Mouse (Mus musculus) B cell, adult (primary cell): ENCODE results near the gene 5730596B20Rik. TPM values are rescaled to one million over a fixed set of nuclear protein-coding genes. Genes with fewer than 3 reads are reported as not detected.

ENCODE experiments used
- total RNA-seq: library from RNA; stranded (reverse); gene quantifications from 4 replicates; pipeline ENCODE4 v1.2.4, GENCODE M21; 2023; ENCODE audit not compliant: inconsistent age

The 5730596B20Rik gene
- not detected in 4 replicates for total RNA-seq

GRCm38 (mm10) chr6:52177061-52177735 lies at the start of gene 5730596B20Rik:
Gene 5730596B20Rik (plus strand): TSS chr6:52177498.

DNA sequence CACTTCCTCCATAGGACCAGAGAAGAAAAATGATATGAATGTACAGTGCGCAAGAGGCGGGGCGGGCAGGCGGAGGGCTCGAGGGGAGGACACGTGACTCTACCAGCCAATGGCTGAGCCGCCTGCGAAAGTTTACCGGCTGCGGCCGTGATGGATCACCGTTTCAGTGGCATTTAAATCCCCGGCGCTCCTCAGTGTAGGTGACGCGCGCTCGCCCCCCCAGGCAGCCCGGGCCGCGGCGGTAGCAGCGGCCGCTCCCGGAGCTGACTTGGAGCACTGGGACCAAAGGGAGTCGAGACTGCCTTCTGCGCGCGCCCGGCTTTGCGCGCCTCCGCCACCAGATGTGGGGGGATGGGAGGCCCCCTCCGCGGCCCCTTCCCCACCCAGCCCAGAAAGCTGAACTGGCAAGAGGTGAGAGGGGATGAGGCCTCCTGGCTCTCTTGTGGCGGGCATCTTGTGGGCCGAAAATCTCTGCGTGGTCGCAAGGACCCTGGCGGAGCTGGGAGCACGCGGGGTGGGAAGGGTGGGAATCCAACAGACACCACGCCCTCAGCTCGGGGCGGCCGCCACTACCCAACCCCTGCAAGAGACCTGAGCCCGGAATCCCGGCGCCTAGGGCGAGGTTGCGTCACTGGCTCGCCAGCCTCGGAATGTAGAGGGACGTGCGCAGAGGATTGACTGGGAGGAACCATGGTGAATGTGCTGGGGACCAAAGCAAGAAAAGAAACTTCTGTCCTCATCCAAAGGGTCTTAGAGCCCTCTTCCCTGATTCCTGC lies 18.8 kb upstream of the 5730596B20Rik start, which contains the start of gene Hoxa1:
Gene Hoxa1, minus strand, starts transcription at position 42 of the 776 bp plus-strand sequence.

GRCm38 (mm10) chr6:52164626-52165440 lies 12.5 kb upstream of the 5730596B20Rik start, which contains the start of gene Hoxa2:
Gene Hoxa2 (minus strand): TSS chr6:52164831.

DNA sequence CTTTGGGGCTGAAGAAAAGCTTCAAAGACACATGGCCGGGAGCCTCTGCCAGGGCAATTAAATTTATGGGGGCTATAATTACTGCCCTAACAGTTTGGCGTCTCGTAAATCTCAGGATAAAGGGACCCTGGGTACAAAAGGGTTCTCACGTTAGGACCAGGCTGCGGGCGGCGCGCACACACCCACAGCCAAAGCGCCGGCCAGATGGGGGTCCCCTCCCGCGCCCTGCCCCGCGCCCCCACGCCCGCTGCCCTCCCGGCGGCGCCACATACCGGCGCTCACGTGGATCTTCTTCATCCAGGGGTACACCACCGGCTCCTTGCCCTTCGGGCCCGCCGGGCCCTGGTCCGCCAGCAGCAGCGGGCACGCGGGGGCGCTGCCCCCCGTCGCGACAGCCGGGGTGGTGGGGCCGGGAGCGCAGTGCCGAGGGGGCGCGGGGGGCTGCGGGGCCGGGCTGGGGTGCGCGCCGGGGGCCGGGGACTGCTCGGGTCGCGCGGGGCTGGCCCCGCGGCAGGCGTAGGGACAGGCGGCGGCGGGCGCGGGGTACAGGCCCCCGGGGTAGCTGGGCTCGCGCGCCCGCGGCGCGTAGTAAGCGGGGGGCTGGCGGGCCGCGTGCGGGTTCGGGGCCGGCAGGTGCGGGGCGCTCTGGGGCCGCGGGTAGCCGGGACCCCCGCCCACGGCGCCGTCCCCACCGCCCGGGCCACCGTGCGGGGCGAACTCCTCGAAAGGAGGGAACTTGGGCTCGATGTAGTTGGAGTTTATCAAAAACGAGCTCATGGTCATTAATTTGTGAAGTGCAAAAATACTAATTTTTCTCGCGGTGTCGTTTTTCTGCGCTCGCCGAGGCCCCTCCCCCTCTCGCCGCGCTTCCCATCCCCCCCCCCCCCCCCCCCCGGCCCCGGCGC lies 13.9 kb downstream of the 5730596B20Rik start, which contains the start of gene Hoxa4:
Gene Hoxa4, minus strand, starts transcription at position 848 of the 905 bp plus-strand sequence.

GRCm38 (mm10) chr6:52204050-52204752 lies 26.9 kb downstream of the 5730596B20Rik start, which contains the start of gene Hoxa5:
Gene Hoxa5 (minus strand): TSS chr6:52204587.

GRCm38 (mm10) chr6:52208072-52208867 lies 31.0 kb downstream of the 5730596B20Rik start, which contains the start of gene Hoxa6:
Gene Hoxa6 (minus strand): TSS chr6:52208722.

GRCm38 (mm10) chr6:52213119-52213986 lies 36.1 kb downstream of the 5730596B20Rik start, which contains the start of the genes Hoxa3 and Gm28308:
Gene Hoxa3 (minus strand): TSS chr6:52213336.
Gene Gm28308 (minus strand): TSS chr6:52213339.

DNA sequence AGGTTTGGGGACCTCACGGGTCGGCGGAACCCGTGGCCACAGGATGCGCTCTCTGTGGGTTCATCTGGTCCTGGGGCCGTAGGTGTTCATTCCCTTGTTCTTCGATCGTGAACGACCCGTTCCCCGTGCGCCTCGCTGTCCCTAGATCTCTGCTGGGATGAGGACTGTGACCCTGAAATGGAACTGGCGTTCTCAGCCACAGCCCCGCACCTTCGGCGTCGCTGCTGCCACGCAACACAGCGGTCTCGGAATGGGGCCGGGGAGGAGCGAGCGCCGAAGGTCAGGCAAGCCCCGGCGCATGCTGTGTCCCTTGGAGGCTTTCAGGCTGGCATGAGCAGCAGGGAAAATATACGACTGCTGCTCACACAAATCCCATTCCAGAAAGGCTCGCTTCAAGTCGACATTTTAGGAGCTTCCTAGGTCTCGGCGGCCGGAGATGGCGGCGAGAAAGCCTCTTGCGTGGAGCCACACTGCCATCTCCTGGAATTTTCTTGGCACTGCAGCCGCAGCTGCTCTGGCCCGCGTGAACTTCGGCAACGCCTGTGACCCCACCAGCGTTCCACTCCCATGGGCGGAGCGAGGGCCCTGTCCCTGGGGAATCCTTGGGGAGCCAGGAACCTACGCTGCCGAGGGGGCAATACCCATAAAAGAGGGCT lies 44.2 kb downstream of the 5730596B20Rik start, which contains the start of gene Hoxa7:
Gene Hoxa7, minus strand, starts transcription at position 518 of the 656 bp plus-strand sequence.

Other genes with a start within 250 kb of the 5730596B20Rik start
- gene Skap2, start 164.9 kb upstream of the 5730596B20Rik start, total RNA-seq, result 40.7 to 48.9 TPM (median 44.1 TPM) in 4 replicates
- gene Hoxa1, start 19.2 kb upstream of the 5730596B20Rik start, total RNA-seq, result not detected in 4 replicates
- gene Hoxa2, start 12.7 kb upstream of the 5730596B20Rik start, total RNA-seq, result not detected in 4 replicates
- gene Hoxa4, start 14.3 kb downstream of the 5730596B20Rik start, total RNA-seq, result not detected in 4 replicates
- gene Hoxa5, start 27.1 kb downstream of the 5730596B20Rik start, total RNA-seq, result not detected in 4 replicates
- 0.64 TPM in 1 of 4 replicates, not detected in the others for gene Hoxa6, start 31.2 kb downstream of the 5730596B20Rik start, total RNA-seq
- 0.18 TPM in 1 of 4 replicates, not detected in the others for gene Hoxa3, start 35.8 kb downstream of the 5730596B20Rik start, total RNA-seq
- gene Gm28308, start 35.8 kb downstream of the 5730596B20Rik start, total RNA-seq, result not detected in 4 replicates
- gene Hoxa7, start 44.4 kb downstream of the 5730596B20Rik start, total RNA-seq, result not detected in 4 replicates
- gene Hoxa9, start 53.6 kb downstream of the 5730596B20Rik start, total RNA-seq, result not detected in 4 replicates
- not detected in 4 replicates for gene Hoxa10, start 63.4 kb downstream of the 5730596B20Rik start, total RNA-seq
- gene Hoxa11, start 68.3 kb downstream of the 5730596B20Rik start, total RNA-seq, result not detected in 4 replicates
- gene Hoxa13, start 83.4 kb downstream of the 5730596B20Rik start, total RNA-seq, result not detected in 4 replicates
- gene Evx1, start 136.0 kb downstream of the 5730596B20Rik start, total RNA-seq, result not detected in 4 replicates